Comparison of ENCODE assay signal across 26 mouse cellular contexts in genomic region chr1:154529666-154530065, GRCm38 (mm10).
DNase-seq lines count a peak whose midpoint lies in the region; ATAC-seq and TF ChIP-seq lines count a peak whose summit lies in the region.
"Had no signal": no experiment of that assay in that cellular context is flagged by ENCODE, and none has a peak within 500 bp of the region (broad histone marks: within the 10 kb centered on the region; RNA-seq: fewer than 3 reads in every experiment).

No protein-coding gene starts in this region.

- no peak for TF ChIP-seq CTCF in layer of hippocampus, adult 2 months (conservative IDR thresholded peaks at IDR 0.05)

- no peaks in the 10 kb centered on the region for H3K27me3 ChIP-seq in embryonic facial prominence, embryonic 14.5 days (replicated peaks; ENCODE audit: control insufficient read depth, insufficient read depth, low read length)
- H3K27me3 ChIP-seq in embryonic facial prominence, embryonic 10.5 days (replicated peaks; ENCODE audit: low read depth, poor library complexity, severe bottlenecking) = no peaks in the 10 kb centered on the region
- H3K27me3 ChIP-seq: embryonic facial prominence, embryonic 13.5 days; forebrain, embryonic 13.5 days; heart, embryonic 12.5 days; heart, embryonic 15.5 days; hindbrain, embryonic 13.5 days had no signal

- peak; percentile 16 for DNase-seq in embryonic facial prominence, embryonic 14.5 days (ENCODE audit: low spot score)
- DNase-seq in embryonic facial prominence, embryonic 10.5 days (ENCODE audit: low spot score) = no peak
- DNase-seq in layer of hippocampus, adult 2 months (ENCODE audit: low spot score in 2 of 2) = peak in 1 of 2 experiments; percentile 23
- DNase-seq in layer of hippocampus, postnatal 10 days (ENCODE audit: low spot score in 2 of 2) = no peak
- DNase-seq in right cerebral cortex, adult 18-20 months = peak; percentile 30
- no peak for DNase-seq in right cerebral cortex, postnatal 36 days (ENCODE audit: low spot score in 2 of 2)
- DNase-seq: adrenal gland, postnatal 10 days; adrenal gland, postnatal 36 days; cerebellum, adult 11 months; cerebellum, adult 2 months; cerebellum, adult 9-11 months; cerebellum, postnatal 25 days; gastrocnemius, postnatal 25 days; heart, adult 18-20 months; heart, postnatal 10 days; heart, postnatal 36 days had no signal

- no peak overlapping the region for H3K4me2 ChIP-seq in embryonic facial prominence, embryonic 14.5 days (ENCODE audit: low read depth, low read length)
- H3K4me2 ChIP-seq: embryonic facial prominence, embryonic 13.5 days; forebrain, embryonic 13.5 days; heart, embryonic 12.5 days; heart, embryonic 15.5 days; hindbrain, embryonic 13.5 days had no signal

- no peak overlapping the region for H3K27ac ChIP-seq in embryonic facial prominence, embryonic 14.5 days (replicated peaks; ENCODE audit: low read depth, low read length)
- H3K27ac ChIP-seq in embryonic facial prominence, embryonic 10.5 days (replicated peaks) = no peak overlapping the region
- peak overlapping the region; percentile 65 for H3K27ac ChIP-seq in layer of hippocampus, adult 2 months
- H3K27ac ChIP-seq: embryonic facial prominence, embryonic 13.5 days; forebrain, embryonic 10.5 days; forebrain, embryonic 13.5 days; heart, embryonic 15.5 days; hindbrain, embryonic 10.5 days; hindbrain, embryonic 13.5 days had no signal

- no peak overlapping the region for H3K9ac ChIP-seq in embryonic facial prominence, embryonic 14.5 days (ENCODE audit: low read depth, low read length)
- H3K9ac ChIP-seq: embryonic facial prominence, embryonic 13.5 days; forebrain, embryonic 13.5 days; heart, embryonic 12.5 days; heart, embryonic 15.5 days; hindbrain, embryonic 13.5 days had no signal

- ATAC-seq in embryonic facial prominence, embryonic 14.5 days (ENCODE audit: low read depth) = no peak
- ATAC-seq: activated CD4-positive, CD25-positive, alpha-beta regulatory T cell, adult 4 months; forebrain, embryonic 13.5 days; forebrain, embryonic 16.5 days; hindbrain, embryonic 16.5 days had no signal

- H3K36me3 ChIP-seq in embryonic facial prominence, embryonic 14.5 days (ENCODE audit: control insufficient read depth, insufficient read depth, low read length) = no peaks in the 10 kb centered on the region
- no peaks in the 10 kb centered on the region for H3K36me3 ChIP-seq in embryonic facial prominence, embryonic 10.5 days (replicated peaks)
- H3K36me3 ChIP-seq: embryonic facial prominence, embryonic 13.5 days; forebrain, embryonic 10.5 days; heart, embryonic 12.5 days; heart, embryonic 15.5 days; hindbrain, embryonic 10.5 days; hindbrain, embryonic 13.5 days had no signal

- 72% methylated on average over 4 of the region's 4 CpGs for WGBS in embryonic facial prominence, embryonic 14.5 days
- 90% methylated on average over 4 of the region's 4 CpGs for WGBS in embryonic facial prominence, embryonic 10.5 days

- no peak overlapping the region for H3K4me3 ChIP-seq in embryonic facial prominence, embryonic 14.5 days (ENCODE audit: low read depth, low read length)
- no peak overlapping the region for H3K4me3 ChIP-seq in embryonic facial prominence, embryonic 10.5 days
- H3K4me3 ChIP-seq in layer of hippocampus, adult 2 months = no peak overlapping the region
- H3K4me3 ChIP-seq: embryonic facial prominence, embryonic 13.5 days; forebrain, embryonic 10.5 days; forebrain, embryonic 13.5 days; heart, embryonic 12.5 days; heart, embryonic 15.5 days; hindbrain, embryonic 10.5 days; hindbrain, embryonic 13.5 days had no signal

- H3K4me1 ChIP-seq in embryonic facial prominence, embryonic 14.5 days (ENCODE audit: control insufficient read depth, insufficient read depth, low read length) = peaks cover 8% of the 10 kb centered on the region; the same call in 1 of the 2 replicates
- H3K4me1 ChIP-seq in embryonic facial prominence, embryonic 10.5 days = peaks cover 6% of the 10 kb centered on the region; the same call in 1 of the 2 replicates
- H3K4me1 ChIP-seq: heart, embryonic 12.5 days; heart, embryonic 15.5 days had no signal

- H3K9me3 ChIP-seq in embryonic facial prominence, embryonic 14.5 days (ENCODE audit: control insufficient read depth, low read length) = no peaks in the 10 kb centered on the region
- no peaks in the 10 kb centered on the region for H3K9me3 ChIP-seq in embryonic facial prominence, embryonic 10.5 days
- H3K9me3 ChIP-seq: embryonic facial prominence, embryonic 13.5 days; forebrain, embryonic 10.5 days; forebrain, embryonic 13.5 days; heart, embryonic 12.5 days; heart, embryonic 15.5 days; hindbrain, embryonic 10.5 days; hindbrain, embryonic 13.5 days had no signal

Comparison
In these comparisons a context has a peak if more than half of its experiments do, and no peak if none do; other contexts are left out.
1. DNase-seq: peak in embryonic facial prominence, embryonic 14.5 days (single experiment) and right cerebral cortex, adult 18-20 months (single experiment); none in embryonic facial prominence, embryonic 10.5 days (single experiment), layer of hippocampus, postnatal 10 days (0 of 2) and right cerebral cortex, postnatal 36 days (0 of 2).